Mouse (Mus musculus): ENCODE data around the gene Agmo. TPM values are rescaled to one million over a fixed set of nuclear protein-coding genes. Genes with fewer than 3 reads are reported as not detected.
A peak's percentile ranks its signal among the peaks of the same experiment; 100 is the strongest.

The Agmo gene
- polyA plus RNA-seq, 2 experiments: 0.30 to 0.70 TPM

- Histone ChIP-seq H3K4me3 (replicated peaks; ENCODE audit: low read length) (no peak overlapping the region), H3K27ac (replicated peaks; ENCODE audit: low read depth, low read length) (no peak overlapping the region), H3K4me1 (ENCODE audit: control insufficient read depth, insufficient read depth, low read length) (0 out of 2 replicates have a peak, but pooled peaks cover 3% of the 10 kb centered on the region), H3K9me3 (ENCODE audit: control insufficient read depth, low read length) (no peaks in the 10 kb centered on the region), H3K4me2 (replicated peaks; ENCODE audit: low read depth, low read length, severe bottlenecking) (no peak overlapping the region), H3K36me3 (ENCODE audit: control insufficient read depth, insufficient read depth, low read length) (no peaks in the 10 kb centered on the region), H3K9ac (ENCODE audit: low read depth, low read length, severe bottlenecking) (no peak overlapping the region), H3K27me3 (ENCODE audit: control insufficient read depth, insufficient read depth, low read length) (no peaks in the 10 kb centered on the region)
- no peak for TF ChIP-seq POLR2A (IDR thresholded peaks at IDR 0.05; ENCODE audit: borderline replicate concordance, extremely low read depth, insufficient read depth, insufficient read length)
- DNase-seq (ENCODE audit: low spot score): no peak
- no peak for ATAC-seq (ENCODE audit: low FRiP score, low read depth)
- WGBS: 43% methylated on average over 5 of the region's 5 CpGs
Measured at GRCm38 (mm10) chr12:37426350-37426749, 184.9 kb downstream of the Agmo start.

GRCm38 (mm10) chr12:37426750-37427149 lies 185.3 kb downstream of the Agmo start:
- no peaks in the 10 kb centered on the region for H3K9me3 ChIP-seq (ENCODE audit: control insufficient read depth, low read length)
- ATAC-seq (ENCODE audit: low FRiP score, low read depth): peak; percentile 57
- no peak overlapping the region for H3K4me2 ChIP-seq (replicated peaks; ENCODE audit: low read depth, low read length, severe bottlenecking)
- H3K9ac ChIP-seq (ENCODE audit: low read depth, low read length, severe bottlenecking): no peak overlapping the region
- 0 out of 2 replicates have a peak, but pooled peaks cover 3% of the 10 kb centered on the region for H3K4me1 ChIP-seq (ENCODE audit: control insufficient read depth, insufficient read depth, low read length)
- H3K27me3 ChIP-seq (ENCODE audit: control insufficient read depth, insufficient read depth, low read length): no peaks in the 10 kb centered on the region
- no peak overlapping the region for H3K27ac ChIP-seq (replicated peaks; ENCODE audit: low read depth, low read length)
- WGBS: 17% methylated on average over 5 of the region's 5 CpGs
- no peak overlapping the region for H3K4me3 ChIP-seq (replicated peaks; ENCODE audit: low read length)
- no peak for TF ChIP-seq POLR2A (IDR thresholded peaks at IDR 0.05; ENCODE audit: borderline replicate concordance, extremely low read depth, insufficient read depth, insufficient read length)
- DNase-seq (ENCODE audit: low spot score): peak; percentile 53
- H3K36me3 ChIP-seq (ENCODE audit: control insufficient read depth, insufficient read depth, low read length): no peaks in the 10 kb centered on the region

- H3K27me3 ChIP-seq (ENCODE audit: control insufficient read depth, insufficient read depth, low read length): no peaks in the 10 kb centered on the region
- no peak overlapping the region for H3K9ac ChIP-seq (ENCODE audit: low read depth, low read length, severe bottlenecking)
- no peak for DNase-seq (ENCODE audit: low spot score)
- no peak overlapping the region for H3K4me2 ChIP-seq (replicated peaks; ENCODE audit: low read depth, low read length, severe bottlenecking)
- no peaks in the 10 kb centered on the region for H3K9me3 ChIP-seq (ENCODE audit: control insufficient read depth, low read length)
- H3K4me3 ChIP-seq (replicated peaks; ENCODE audit: low read length): no peak overlapping the region
- TF ChIP-seq POLR2A (IDR thresholded peaks at IDR 0.05; ENCODE audit: borderline replicate concordance, extremely low read depth, insufficient read depth, insufficient read length): no peak
- no peaks in the 10 kb centered on the region for H3K4me1 ChIP-seq (ENCODE audit: control insufficient read depth, insufficient read depth, low read length)
- no peaks in the 10 kb centered on the region for H3K36me3 ChIP-seq (ENCODE audit: control insufficient read depth, insufficient read depth, low read length)
- no peak for ATAC-seq (ENCODE audit: low FRiP score, low read depth)
- 84% methylated on average over 1 of the region's 1 CpGs for WGBS
- H3K27ac ChIP-seq (replicated peaks; ENCODE audit: low read depth, low read length): no peak overlapping the region
Measured at GRCm38 (mm10) chr12:37434466-37434865, 193.0 kb downstream of the Agmo start.

DNA sequence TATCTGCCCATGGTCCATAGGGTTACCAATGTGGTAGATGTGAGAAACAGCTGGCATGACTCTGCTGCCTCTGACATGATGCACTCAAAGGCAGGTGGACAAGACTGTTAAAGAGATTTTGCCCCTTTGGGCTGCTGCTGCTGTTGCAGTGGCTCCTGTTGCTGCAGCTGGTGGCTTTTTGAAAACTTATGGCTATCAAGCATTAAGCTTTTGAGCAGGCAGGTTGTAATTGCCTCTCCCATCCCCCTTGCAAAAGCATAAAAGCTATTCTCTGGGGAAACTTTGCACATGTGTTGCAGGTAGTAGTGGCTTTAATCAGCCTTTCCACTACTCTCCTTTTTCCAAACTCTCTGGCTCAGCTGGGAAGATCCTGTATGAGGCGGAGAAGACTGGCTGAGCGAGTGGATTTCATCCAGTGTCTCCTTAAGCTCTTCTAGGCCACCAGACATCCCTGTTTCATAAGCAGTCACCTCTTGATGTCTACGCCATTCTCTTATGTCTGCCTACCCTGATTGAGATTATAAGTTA lies 201.1 kb downstream of the Agmo start:
- H3K4me2 ChIP-seq (replicated peaks; ENCODE audit: low read depth, low read length, severe bottlenecking): no peak overlapping the region
- WGBS: 58% methylated on average over 3 of the region's 3 CpGs
- no peak overlapping the region for H3K27ac ChIP-seq (replicated peaks; ENCODE audit: low read depth, low read length)
- ATAC-seq (ENCODE audit: low FRiP score, low read depth) (peak; percentile 37; the same call in 1 of the 2 replicates), DNase-seq (ENCODE audit: low spot score) (peak; percentile 42)
- H3K9me3 ChIP-seq (ENCODE audit: control insufficient read depth, low read length): no peaks in the 10 kb centered on the region
- TF ChIP-seq POLR2A (IDR thresholded peaks at IDR 0.05; ENCODE audit: borderline replicate concordance, extremely low read depth, insufficient read depth, insufficient read length): no peak
- no peaks in the 10 kb centered on the region for H3K36me3 ChIP-seq (ENCODE audit: control insufficient read depth, insufficient read depth, low read length)
- H3K27me3 ChIP-seq (ENCODE audit: control insufficient read depth, insufficient read depth, low read length): no peaks in the 10 kb centered on the region
- H3K9ac ChIP-seq (ENCODE audit: low read depth, low read length, severe bottlenecking): no peak overlapping the region
- H3K4me3 ChIP-seq (replicated peaks; ENCODE audit: low read length): no peak overlapping the region
- H3K4me1 ChIP-seq (ENCODE audit: control insufficient read depth, insufficient read depth, low read length): peaks cover 12% of the 10 kb centered on the region

DNA sequence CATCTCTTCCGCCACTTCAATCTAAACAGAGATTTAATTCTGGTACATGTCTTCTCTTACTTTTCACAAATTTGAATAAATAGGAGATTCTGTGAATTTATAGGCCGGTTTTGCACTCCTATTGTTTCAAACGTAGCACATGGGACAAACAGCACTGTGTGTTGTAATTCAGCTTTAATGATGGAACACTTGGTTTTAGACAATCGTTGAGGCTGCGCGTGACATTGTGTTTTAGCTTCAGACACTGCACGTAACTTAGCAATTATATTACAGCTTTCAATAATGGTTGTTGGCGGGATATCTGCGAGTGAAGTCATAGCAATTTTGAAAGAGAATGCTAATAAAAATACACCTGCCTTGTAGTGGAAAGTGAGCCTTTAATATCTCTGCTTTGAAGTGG lies 203.8 kb downstream of the Agmo start:
- no peak for TF ChIP-seq POLR2A (IDR thresholded peaks at IDR 0.05; ENCODE audit: borderline replicate concordance, extremely low read depth, insufficient read depth, insufficient read length)
- Histone ChIP-seq H3K9ac (ENCODE audit: low read depth, low read length, severe bottlenecking) (no peak overlapping the region), H3K4me2 (replicated peaks; ENCODE audit: low read depth, low read length, severe bottlenecking) (no peak overlapping the region), H3K27ac (replicated peaks; ENCODE audit: low read depth, low read length) (no peak overlapping the region), H3K4me1 (ENCODE audit: control insufficient read depth, insufficient read depth, low read length) (peaks cover 13% of the 10 kb centered on the region), H3K27me3 (ENCODE audit: control insufficient read depth, insufficient read depth, low read length) (no peaks in the 10 kb centered on the region), H3K9me3 (ENCODE audit: control insufficient read depth, low read length) (no peaks in the 10 kb centered on the region), H3K36me3 (ENCODE audit: control insufficient read depth, insufficient read depth, low read length) (no peaks in the 10 kb centered on the region), H3K4me3 (replicated peaks; ENCODE audit: low read length) (no peak overlapping the region)
- DNase-seq (ENCODE audit: low spot score): no peak
- ATAC-seq (ENCODE audit: low FRiP score, low read depth): no peak
- WGBS: 30% methylated on average over 9 of the region's 9 CpGs
